Mouse (Mus musculus) heart, embryonic 15.5 days (tissue): Measurements from ENCODE around the gene Serpinb6e. TPM values are rescaled to one million over a fixed set of nuclear protein-coding genes. Genes with fewer than 3 reads are reported as not detected.

Experiments
- ATAC-seq: fragments of 200-750 bp; cut with Nextera tagmentation; replicated peaks from 2 replicates; pipeline ENCODE4 v1.8.0; 2017; ENCODE audit warnings: low read depth, moderate TSS enrichment; ENCODE audit not compliant: insufficient number of reproducible peaks, insufficient read depth, low FRiP score
- H3K27ac ChIP-seq: fragments of 300-500 bp; sonication (generic); 2 replicates; pipeline ENCODE4 v1.5.1; 2015; ENCODE audit warnings: mild to moderate bottlenecking, inconsistent platforms
- H3K27me3 ChIP-seq: fragments of 300-500 bp; sonication (generic); 2 replicates; pipeline ENCODE4 v1.6.1; 2015; ENCODE audit warnings: inconsistent platforms
- H3K36me3 ChIP-seq: fragments of 300-500 bp; sonication (generic); 2 replicates; pipeline ENCODE4 v1.6.1; 2015; ENCODE audit warnings: mild to moderate bottlenecking, inconsistent platforms
- H3K4me1 ChIP-seq: fragments of 300-500 bp; sonication (generic); replicated peaks from 2 replicates; pipeline ENCODE4 v1.6.1; 2015; ENCODE audit warnings: inconsistent platforms
- H3K4me2 ChIP-seq: fragments of 300-500 bp; sonication (generic); 2 replicates; pipeline ENCODE4 v1.6.1; 2015; ENCODE audit warnings: inconsistent platforms, mild to moderate bottlenecking, moderate library complexity
- H3K4me3 ChIP-seq: fragments of 300-500 bp; sonication (generic); 2 replicates; pipeline ENCODE4 v1.5.1; 2015; ENCODE audit warnings: mild to moderate bottlenecking, inconsistent platforms
- H3K9ac ChIP-seq: fragments of 300-500 bp; sonication (generic); 2 replicates; pipeline ENCODE4 v1.6.1; 2015; ENCODE audit warnings: mild to moderate bottlenecking, inconsistent platforms
- H3K9me3 ChIP-seq: fragments of 300-500 bp; sonication (generic); replicated peaks from 2 replicates; pipeline ENCODE4 v1.6.1; 2016; ENCODE audit warnings: inconsistent platforms
- WGBS: fragments of 180-500 bp; shearing (Covaris S2); methylation state at CpG from one replicate; pipeline ENCODE4 v1.1.7; 2015; ENCODE audit warnings: mixed read lengths; 5-methylcytosine and 5-hydroxymethylcytosine counted together
- polyA plus RNA-seq: library from polyadenylated mRNA; unstranded; fragments of >200 nt; fragmentation: Nextera tagmentation; extraction: Ambion mirVana; gene quantifications from 2 replicates; pipeline ENCODE4 v1.2.1, GENCODE M21; 2015

Gene Serpinb6e
- polyA plus RNA-seq, result not detected in 2 replicates

DNA sequence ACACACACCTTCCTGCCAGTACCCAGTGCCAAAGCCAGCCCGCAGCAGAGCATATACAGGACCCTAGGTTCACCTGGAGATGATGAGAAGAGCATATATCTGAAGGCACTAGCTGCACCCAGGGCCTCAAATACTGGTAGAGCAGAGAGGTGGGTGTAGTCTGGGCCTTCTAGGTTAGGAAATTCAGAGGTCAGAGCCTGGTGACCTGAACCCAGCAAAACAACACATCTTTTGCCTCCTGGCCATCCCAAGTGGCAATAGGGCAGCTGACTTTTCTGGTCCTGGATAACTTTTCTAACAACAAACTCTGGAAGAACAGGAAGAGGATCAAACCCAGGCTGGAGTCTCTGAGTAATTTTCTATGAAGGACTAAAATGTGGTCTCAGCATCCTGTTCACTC lies at the start of gene Serpinb6e:
Gene Serpinb6e, minus strand, starts transcription at position 101 of the 400 bp plus-strand sequence.
- WGBS, result 56% methylated on average over 1 of the region's 1 CpGs
- no peak within 1 kb of the TSS for H3K27ac ChIP-seq
- no peak for ATAC-seq
- no peak within 1 kb of the TSS for H3K4me3 ChIP-seq
- no peak within 1 kb of the TSS for H3K4me2 ChIP-seq
- no peaks in the 10 kb centered on the region for H3K4me1 ChIP-seq
- H3K27me3 ChIP-seq, result no peaks in the 10 kb centered on the region
- no peaks in the 10 kb centered on the region for H3K9me3 ChIP-seq
- H3K9ac ChIP-seq, result no peak within 1 kb of the TSS
- no peaks in the 10 kb centered on the region for H3K36me3 ChIP-seq

DNA sequence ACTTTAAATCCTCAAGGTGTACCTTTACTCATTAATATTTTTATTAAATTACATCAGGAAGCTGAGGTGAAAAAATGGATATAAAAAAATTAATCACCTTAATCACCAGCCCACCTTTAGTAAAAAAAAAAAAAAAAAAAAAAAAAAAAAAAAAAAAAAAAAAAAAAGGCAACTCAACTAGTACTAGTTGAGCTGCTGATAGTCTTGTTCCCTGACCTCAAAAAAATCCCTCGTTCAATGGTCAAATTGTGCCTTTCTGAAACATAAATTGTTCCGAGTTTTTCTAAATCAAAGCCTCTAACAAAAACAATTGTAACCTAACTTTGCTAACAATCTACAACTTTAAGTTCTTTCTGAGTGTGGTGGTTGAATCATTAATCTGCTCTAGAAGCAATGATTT lies 12.5 kb downstream of the Serpinb6e start:
- Histone ChIP-seq H3K4me3 (no peak overlapping the region), H3K4me2 (no peak overlapping the region), H3K9me3 (no peaks in the 10 kb centered on the region), H3K9ac (no peak overlapping the region), H3K27ac (no peak overlapping the region), H3K36me3 (no peaks in the 10 kb centered on the region), H3K4me1 (no peaks in the 10 kb centered on the region), H3K27me3 (no peaks in the 10 kb centered on the region)
- ATAC-seq, result no peak
- 72% methylated on average over 2 of the region's 2 CpGs for WGBS

DNA sequence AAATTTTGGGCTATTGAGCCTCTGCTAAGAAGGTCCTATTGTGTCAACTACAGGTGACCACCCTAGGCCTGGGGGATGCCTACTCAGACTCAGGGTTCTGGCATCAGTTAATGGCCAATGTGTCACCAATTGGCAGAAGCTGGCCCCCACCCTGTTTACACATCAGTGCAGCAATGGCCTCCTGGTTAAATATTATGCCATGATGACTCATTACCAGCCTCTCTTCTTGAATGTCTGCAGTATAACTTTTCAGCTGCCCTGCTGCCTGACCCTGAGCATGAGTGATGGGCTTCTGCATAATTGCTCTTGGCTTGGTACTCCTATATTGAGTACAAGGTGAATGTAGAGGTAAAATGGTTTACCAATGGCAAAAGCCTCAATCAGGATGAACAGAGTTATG lies 19.8 kb downstream of the Serpinb6e start:
- H3K27ac ChIP-seq, result no peak overlapping the region
- no peaks in the 10 kb centered on the region for H3K9me3 ChIP-seq
- no peak overlapping the region for H3K4me3 ChIP-seq
- H3K27me3 ChIP-seq, result no peaks in the 10 kb centered on the region
- no peak overlapping the region for H3K9ac ChIP-seq
- ATAC-seq, result no peak
- H3K4me1 ChIP-seq, result no peaks in the 10 kb centered on the region
- no peaks in the 10 kb centered on the region for H3K36me3 ChIP-seq
- H3K4me2 ChIP-seq, result no peak overlapping the region

DNA sequence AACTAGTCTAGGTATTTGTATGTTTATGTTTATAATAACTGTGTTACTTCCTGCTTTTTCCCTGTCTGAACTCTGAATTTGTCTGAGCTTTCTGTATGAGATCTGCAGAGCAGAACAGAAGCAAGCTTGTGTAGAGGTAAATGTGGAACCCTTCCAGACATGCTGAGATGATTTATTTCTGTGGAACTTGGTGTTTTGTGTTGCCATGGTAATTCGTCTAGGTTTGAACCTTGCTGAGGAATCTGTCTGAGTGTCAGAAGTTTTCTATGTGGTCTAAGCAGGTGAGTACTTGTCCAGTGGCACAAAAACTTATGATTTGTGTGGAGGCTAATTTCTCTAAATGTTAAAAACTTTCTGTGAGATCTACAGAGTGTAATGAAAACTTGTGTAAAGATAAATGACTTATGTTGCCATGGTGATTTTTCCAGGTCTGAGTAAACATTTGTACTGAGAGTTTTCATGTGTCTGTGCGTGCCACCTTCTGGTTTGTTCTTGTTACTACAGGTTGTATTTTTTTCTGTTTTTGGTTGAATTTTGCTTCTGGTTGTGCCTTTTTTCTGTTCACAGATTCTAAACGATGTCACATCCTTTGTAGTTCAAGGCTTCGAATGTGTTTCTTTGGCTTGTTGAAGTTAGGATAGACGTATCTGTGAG lies 21.6 kb downstream of the Serpinb6e start:
- H3K9ac ChIP-seq, result no peak overlapping the region
- 70% methylated on average over 5 of the region's 5 CpGs for WGBS
- H3K4me1 ChIP-seq, result no peaks in the 10 kb centered on the region
- ATAC-seq, result no peak
- H3K9me3 ChIP-seq, result no peaks in the 10 kb centered on the region
- no peaks in the 10 kb centered on the region for H3K36me3 ChIP-seq
- H3K27me3 ChIP-seq, result no peaks in the 10 kb centered on the region
- H3K4me3 ChIP-seq, result no peak overlapping the region
- no peak overlapping the region for H3K4me2 ChIP-seq
- H3K27ac ChIP-seq, result no peak overlapping the region

Other genes with a start within 250 kb of the Serpinb6e start
- not detected in 2 replicates for gene Serpinb6d, start 182.0 kb downstream of the Serpinb6e start, polyA plus RNA-seq
- gene Serpinb6c, start 62.3 kb upstream of the Serpinb6e start, polyA plus RNA-seq, result not detected in 2 replicates
- 28.5 and 28.7 TPM in 2 replicates for gene Nqo2, start 121.3 kb upstream of the Serpinb6e start, polyA plus RNA-seq
- gene Ripk1, start 159.0 kb upstream of the Serpinb6e start, polyA plus RNA-seq, result 8.3 and 11.0 TPM in 2 replicates
- gene Serpinb6a, start 159.4 kb upstream of the Serpinb6e start, polyA plus RNA-seq, result 57.2 and 59.2 TPM in 2 replicates
- gene Bphl, start 194.2 kb upstream of the Serpinb6e start, polyA plus RNA-seq, result 46.4 and 51.8 TPM in 2 replicates
- gene Tubb2a, start 234.6 kb upstream of the Serpinb6e start, polyA plus RNA-seq, result 136 and 170 TPM in 2 replicates